Mouse (Mus musculus): ENCODE measurements around the gene Slc2a4.
A peak's percentile ranks its signal among the peaks of the same experiment; 100 is the strongest.
"Not testable (repeated sequence)": the region's sequence is repeated elsewhere in the genome, so short reads cannot be mapped to it uniquely, and the experiment has no call there.

The Slc2a4 gene

DNA sequence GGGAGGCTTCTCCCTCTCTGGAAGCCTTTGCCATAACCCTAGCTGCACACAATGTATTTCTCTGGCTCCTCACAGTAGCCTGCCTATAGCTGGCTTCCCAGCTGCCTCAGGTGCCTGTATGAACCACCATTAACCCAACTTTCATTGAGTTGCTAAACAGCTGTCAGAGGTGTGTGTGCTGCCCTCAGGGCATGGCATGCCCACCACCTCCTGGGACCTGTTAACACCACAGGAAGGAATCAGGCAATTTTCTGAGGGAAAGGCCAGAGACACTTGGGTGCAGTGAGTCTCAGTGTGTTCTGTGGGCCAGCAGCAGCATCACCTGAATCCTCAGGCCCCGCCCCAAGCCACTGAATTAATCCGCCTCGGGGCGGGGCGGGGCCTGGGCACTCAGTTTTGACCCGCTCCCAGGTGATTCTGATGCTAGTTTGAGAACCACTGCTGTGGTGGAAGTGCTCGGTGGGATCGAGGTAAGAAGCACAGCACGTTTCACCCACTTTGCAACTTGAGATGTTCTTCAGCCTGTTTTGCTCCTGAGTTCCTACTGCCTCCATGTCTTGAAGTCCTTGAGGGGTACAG lies 9.5 kb downstream of the Slc2a4 start:
- DNase-seq, result no peak

GRCm38 (mm10) chr11:69937834-69938233 lies 10.2 kb downstream of the Slc2a4 start:
- no peak for DNase-seq

- no peak for DNase-seq
These were observed 10.6 kb downstream of the Slc2a4 start for GRCm38 (mm10) chr11:69937385-69937784.

- DNase-seq, result no peak
These were observed 11.2 kb downstream of the Slc2a4 start for GRCm38 (mm10) chr11:69936714-69937347.

- no peak for DNase-seq
These were observed 11.8 kb downstream of the Slc2a4 start for GRCm38 (mm10) chr11:69936156-69936555.

DNA sequence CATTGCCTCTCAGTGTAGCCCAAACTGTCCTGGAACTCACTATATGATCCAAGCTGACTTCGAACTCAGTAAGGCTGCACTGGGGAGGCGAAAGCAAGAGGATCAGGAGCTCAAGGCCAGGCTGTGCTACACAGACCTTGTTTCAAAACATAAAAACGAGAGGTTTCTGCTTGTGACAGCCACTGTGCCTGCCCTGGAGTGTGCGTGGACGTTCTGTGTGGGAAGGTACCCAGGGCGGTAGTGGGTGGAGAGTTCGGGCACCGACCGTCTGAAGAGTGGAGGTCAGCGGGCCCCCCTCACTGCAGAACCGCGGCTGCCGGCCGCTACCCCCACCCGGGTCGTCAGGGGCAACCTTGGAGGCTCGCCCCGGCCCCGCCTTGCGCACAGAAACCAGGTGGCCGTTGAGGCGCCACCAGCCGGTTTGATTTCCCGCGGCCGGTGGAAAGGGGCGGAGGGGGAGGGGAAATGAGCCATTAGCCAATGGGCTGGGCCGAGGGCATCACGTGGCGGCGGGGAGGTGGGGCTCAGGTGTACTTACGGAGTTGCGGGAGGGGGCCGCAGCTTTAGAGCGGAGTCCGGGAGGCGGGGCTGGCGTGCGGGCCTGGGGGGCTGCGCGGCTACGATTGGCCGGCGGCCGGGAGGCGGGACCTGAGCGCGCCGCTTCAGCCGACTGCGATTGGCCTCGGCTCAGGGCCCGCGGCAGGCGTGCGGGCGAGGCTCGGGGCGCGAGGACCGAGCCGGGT lies 12.7 kb downstream of the Slc2a4 start, which contains the start of gene Ybx2:
TSS of gene Ybx2 (plus strand) at position 660 of the 743 bp plus-strand sequence.
- DNase-seq, result peak; percentile 93

- no peak for DNase-seq
These were observed 13.3 kb downstream of the Slc2a4 start for GRCm38 (mm10) chr11:69934681-69935080.

DNA sequence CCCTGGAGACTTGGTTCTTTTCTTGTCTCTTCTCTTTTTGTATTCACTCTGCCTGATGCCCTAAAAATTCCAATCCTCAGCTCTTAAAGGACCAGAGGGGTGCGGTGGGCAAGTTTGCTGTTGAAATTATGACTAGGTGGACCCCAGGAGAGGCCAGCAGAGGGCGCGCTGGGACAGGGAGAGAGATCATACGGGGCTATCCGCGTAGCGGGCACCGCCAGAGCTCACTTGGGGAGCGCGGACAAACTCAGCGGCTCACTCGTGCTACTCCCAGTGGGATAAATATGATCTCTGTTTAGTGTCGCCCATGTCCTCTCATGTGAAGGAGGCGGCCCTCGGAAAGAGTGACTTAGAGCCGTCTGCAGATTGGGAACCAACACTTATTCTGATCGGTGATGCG lies 13.8 kb downstream of the Slc2a4 start:
- peak; percentile 94 for DNase-seq

DNA sequence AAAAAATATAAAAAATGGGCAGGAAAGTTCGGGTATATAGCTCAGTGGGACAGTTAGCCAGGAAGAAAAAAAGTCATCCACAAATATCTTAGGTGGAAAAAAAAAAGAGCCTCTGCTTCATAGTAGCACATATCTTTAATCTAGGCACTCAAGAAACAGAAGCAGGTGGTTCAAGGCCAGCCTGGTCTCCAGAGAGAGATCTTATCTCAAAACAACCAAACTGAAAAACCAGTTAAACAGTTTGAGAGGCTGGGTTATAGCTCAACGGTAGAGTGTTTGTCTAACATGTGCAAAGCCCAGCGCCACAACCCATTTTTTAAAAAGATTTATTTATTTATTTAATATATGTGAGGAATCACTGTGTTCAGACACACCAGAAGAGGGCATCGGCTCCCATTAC lies 14.9 kb downstream of the Slc2a4 start:
- no peak for DNase-seq

DNA sequence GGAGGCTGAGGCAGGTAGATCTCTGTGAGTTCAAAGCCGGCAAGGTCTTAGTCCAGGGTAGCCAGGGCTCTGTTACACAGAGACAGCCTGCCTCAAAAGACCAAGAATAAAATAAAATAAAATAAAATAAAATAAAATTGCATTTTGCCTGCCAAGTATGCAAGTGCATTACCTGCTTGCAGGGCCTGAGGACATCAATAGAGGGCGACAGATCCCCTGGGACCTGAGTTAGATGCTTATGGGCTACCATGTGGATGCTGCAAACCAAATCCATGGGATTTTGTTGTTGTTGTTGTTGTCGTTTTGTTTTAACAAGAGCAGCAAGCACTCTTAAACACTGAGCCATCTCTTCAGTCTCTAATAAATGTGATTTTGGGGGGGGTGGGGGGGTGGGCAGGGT lies 15.7 kb downstream of the Slc2a4 start:
- peak; percentile 43 for DNase-seq

DNA sequence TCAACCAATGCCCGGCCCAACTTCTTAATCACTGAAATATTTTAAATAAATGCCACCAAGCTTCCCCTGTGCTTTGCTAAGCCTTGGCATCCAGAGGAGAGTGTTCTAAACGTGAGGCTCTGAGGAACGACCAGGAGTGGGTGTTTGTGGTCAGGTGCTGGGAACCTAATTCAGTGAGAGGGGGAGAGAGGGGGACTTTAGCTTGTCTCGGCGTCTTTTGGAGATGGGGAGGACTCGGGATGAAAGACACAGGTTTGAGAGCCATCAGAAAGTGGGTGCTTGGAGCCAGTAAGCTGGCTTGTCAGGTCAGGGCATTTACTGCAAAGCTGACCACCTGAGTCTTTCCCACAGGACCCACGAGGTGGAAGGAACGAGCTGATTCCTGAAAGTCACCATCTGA lies 16.2 kb downstream of the Slc2a4 start:
- DNase-seq, result no peak

GRCm38 (mm10) chr11:69930967-69931537 lies 16.9 kb downstream of the Slc2a4 start:
- DNase-seq, result peak; percentile 45

DNA sequence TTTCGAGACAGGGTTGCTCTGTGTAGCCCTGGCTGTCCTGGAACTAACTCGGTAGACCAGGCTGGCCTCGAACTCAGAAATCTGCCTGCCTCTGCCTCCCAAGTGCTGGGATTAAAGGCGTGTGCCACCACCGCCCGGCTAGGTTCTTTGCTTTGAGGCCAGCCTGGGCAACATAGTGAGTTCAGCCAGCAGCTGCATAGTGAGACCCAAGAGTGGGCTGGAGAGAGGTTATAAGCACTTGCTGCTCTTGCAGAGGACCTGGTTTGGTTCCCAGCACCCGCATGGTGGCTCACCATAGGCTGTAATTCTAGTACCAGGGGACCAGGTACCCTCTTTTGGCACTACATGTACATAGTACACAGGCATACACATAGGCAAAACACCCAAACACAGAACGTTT lies 17.8 kb downstream of the Slc2a4 start:
- DNase-seq, result not testable (repeated sequence)

GRCm38 (mm10) chr11:69929712-69930111 lies 18.3 kb downstream of the Slc2a4 start:
- DNase-seq, result no peak

- DNase-seq, result no peak
These were observed 20.5 kb downstream of the Slc2a4 start for GRCm38 (mm10) chr11:69927501-69927900.

DNA sequence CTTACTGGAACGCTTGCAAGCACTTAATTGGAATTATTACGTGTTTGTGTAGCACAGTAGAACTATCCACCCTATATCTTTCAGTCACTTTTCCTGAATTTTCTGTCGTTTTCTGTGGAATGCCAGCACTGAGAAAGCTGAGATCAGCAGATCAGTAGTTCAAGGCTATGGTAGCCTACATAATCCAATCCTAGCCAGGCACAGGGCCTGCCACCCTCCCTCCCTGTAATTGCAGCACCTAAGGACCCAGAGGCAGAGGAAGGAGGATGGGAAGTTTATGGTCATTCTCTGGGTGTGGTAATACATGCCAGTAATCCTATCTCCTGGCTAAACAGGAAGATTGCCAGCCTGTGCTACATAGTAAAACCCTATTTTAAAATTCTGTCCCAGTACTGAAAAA lies 25.2 kb downstream of the Slc2a4 start:
- no peak for DNase-seq

DNA sequence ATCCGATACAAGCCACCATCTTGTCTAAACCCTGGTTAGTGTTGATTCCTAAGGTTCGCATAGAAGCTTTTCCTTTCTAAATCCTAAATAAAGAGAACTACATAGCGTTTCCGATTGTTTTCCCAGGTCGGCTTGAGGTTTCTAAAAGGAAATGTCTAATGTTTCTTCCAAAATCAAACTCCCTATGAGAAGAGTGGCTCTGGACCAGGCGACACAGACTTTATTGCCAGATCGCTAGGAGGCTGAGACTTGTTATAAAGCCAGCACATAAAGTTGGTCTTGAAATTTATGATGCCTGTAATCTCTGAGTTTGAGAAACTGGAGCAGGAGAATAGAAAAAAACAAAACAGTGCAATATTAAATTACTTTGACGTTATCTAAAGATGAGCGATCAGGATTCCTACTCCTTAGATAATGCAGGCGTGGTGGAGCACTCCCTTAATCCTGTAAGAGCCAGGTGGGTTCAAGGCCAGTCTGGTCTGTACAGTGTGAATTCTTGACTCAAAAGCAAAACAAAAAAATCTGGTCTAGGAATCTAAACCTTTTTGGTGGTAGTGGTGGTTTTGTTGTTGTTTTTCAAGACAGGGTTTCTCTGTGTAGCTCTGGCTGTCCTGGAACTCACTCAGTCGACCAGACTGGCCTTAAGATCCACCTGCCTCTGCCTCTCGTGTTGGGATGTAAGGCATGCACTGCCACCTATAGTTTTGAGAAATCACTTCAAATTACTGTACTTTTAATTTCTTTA lies 25.8 kb downstream of the Slc2a4 start:
- DNase-seq, result peak; percentile 29

DNA sequence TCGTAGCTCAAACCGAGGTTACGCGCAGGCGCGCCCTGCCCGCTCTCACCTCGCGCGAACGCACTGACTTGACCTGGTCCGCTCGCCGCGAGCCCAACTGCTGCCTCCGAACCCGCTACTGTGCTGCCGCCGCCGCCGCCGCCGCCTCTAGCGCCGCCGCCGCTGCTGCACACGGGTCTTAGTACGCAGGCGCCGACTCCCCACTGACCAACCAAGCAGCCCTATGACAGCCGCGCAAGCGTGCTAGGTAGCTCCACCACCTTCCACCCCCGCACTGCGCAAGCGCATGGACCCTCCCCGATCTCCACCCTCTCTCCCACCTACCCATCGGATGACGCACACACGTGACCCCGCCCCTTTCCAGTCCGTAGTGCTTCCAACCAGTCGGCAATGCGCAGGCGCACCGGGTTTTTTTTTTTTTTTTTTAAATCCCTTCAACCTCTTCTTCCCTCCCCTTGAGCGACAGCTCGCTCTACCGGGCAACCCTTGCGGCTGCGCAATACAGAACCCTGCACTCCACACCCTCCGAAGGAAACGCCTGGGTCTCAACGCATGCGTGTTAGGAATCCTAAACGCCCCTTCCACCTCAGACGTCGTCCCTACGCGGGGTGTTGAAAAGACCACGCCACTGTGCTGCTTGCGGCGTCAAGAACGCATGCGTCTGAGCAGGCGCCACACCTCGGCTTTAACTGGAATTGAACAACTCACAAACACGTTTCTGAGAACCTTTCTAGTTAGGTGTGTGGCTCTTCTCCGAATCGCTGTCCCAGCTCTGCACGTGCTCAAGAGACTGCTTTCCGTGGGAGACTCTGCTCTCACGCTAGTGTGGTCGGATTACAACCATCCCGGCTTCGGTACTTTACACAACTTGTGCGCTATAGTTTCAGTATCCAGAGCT lies 26.6 kb downstream of the Slc2a4 start, which contains the start of gene Eif5a:
TSS of gene Eif5a (minus strand) at position 845 of the 898 bp plus-strand sequence.
- DNase-seq, result peak; percentile 100

- DNase-seq, result peak; percentile 45
These were observed 27.5 kb downstream of the Slc2a4 start for GRCm38 (mm10) chr11:69920266-69921031.

GRCm38 (mm10) chr11:69919661-69920265 lies 28.2 kb downstream of the Slc2a4 start:
- DNase-seq, result peak; percentile 65

- DNase-seq, result no peak
These were observed 28.9 kb downstream of the Slc2a4 start for GRCm38 (mm10) chr11:69919053-69919452.

All from thymus, postnatal 25 days (tissue).